Mouse (Mus musculus): ENCODE results near the gene Grap2. TPM values are rescaled to one million over a fixed set of nuclear protein-coding genes. Genes with fewer than 3 reads are reported as not detected.

Grap2 gene
- total and polyA plus RNA-seq, 3 experiments, result 2.8 to 21.1 (median 4.6) TPM

DNA sequence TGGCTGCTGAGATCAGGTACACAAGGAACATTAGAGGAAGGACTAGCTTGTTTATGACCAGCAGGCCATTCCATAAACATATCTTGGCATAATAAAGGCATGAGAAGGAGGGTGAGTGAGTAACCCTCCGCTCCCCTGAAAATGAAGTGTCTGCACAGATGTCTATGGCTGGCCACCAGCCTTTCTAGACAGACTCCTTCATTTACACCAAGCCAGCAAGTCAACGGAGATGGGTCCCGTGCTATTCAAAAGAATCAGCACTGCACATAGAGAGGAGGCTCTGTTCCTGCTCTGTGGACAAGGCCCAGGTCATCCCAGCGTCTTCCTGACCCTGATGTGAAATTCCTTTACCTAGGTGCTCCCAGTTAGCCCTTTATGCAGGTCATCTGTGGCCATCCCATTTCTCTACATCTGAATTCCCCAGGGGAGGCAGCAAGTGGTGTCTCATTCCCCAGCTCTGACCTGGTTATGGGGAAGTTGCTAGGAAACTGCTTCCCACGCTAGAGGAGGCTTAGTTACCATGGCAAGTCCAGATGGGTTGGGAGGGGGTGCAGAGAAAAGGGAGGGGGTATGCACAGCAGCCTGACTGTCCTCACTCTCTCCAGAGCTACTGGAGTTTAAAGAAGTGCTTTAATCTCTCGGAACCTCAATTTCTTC, 86.5 kb downstream of the Grap2 start:
- no peak for TF ChIP-seq GATA1 (IDR thresholded peaks at IDR 0.05; ENCODE audit: borderline replicate concordance, low read length)
- no peak for TF ChIP-seq CTCF (IDR thresholded peaks at IDR 0.05; ENCODE audit: low read depth, low read length)
- TF ChIP-seq TAL1 (conservative IDR thresholded peaks at IDR 0.05; ENCODE audit: low read depth, low read length), result no peak
- TF ChIP-seq POLR2AphosphoS5 (IDR thresholded peaks at IDR 0.05; ENCODE audit: insufficient replicate concordance, low read depth, low read length), result no peak
- TF ChIP-seq GATA2 (IDR thresholded peaks at IDR 0.05; ENCODE audit: borderline replicate concordance, low read depth, low read length), result no peak
- Histone ChIP-seq H3K36me3 (replicated peaks) (no peaks in the 10 kb centered on the region), H3K4me1 (ENCODE audit: insufficient read depth, low read depth, low read length) (no peaks in the 10 kb centered on the region), H3K4me3 (ENCODE audit: low read depth, low read length) (no peak overlapping the region), H3K9me3 (replicated peaks) (no peaks in the 10 kb centered on the region), H3K27me3 (ENCODE audit: insufficient read depth, low read length) (peaks cover 55% of the 10 kb centered on the region)
- no peak for ATAC-seq (ENCODE audit: extremely low read depth, insufficient number of reproducible peaks, low FRiP score, poor library complexity, severe bottlenecking)
- DNase-seq (ENCODE audit: low spot score), result no peak

GRCm38 (mm10) chr15:80660963-80661362, 88.6 kb downstream of the Grap2 start:
- peaks cover 59% of the 10 kb centered on the region for H3K27me3 ChIP-seq (ENCODE audit: insufficient read depth, low read length)
- H3K9me3 ChIP-seq (replicated peaks), result no peaks in the 10 kb centered on the region
- DNase-seq (ENCODE audit: low spot score) (no peak), ATAC-seq (ENCODE audit: extremely low read depth, insufficient number of reproducible peaks, low FRiP score, poor library complexity, severe bottlenecking) (no peak)
- H3K4me3 ChIP-seq (ENCODE audit: low read depth, low read length), result no peak overlapping the region
- TF ChIP-seq TAL1 (conservative IDR thresholded peaks at IDR 0.05; ENCODE audit: low read depth, low read length), result no peak
- TF ChIP-seq POLR2AphosphoS5 (IDR thresholded peaks at IDR 0.05; ENCODE audit: insufficient replicate concordance, low read depth, low read length), result no peak
- no peak for TF ChIP-seq CTCF (IDR thresholded peaks at IDR 0.05; ENCODE audit: low read depth, low read length)
- TF ChIP-seq GATA2 (IDR thresholded peaks at IDR 0.05; ENCODE audit: borderline replicate concordance, low read depth, low read length), result no peak
- no peak for TF ChIP-seq GATA1 (IDR thresholded peaks at IDR 0.05; ENCODE audit: borderline replicate concordance, low read length)
- no peaks in the 10 kb centered on the region for H3K4me1 ChIP-seq (ENCODE audit: insufficient read depth, low read depth, low read length)
- no peaks in the 10 kb centered on the region for H3K36me3 ChIP-seq (replicated peaks)

DNA sequence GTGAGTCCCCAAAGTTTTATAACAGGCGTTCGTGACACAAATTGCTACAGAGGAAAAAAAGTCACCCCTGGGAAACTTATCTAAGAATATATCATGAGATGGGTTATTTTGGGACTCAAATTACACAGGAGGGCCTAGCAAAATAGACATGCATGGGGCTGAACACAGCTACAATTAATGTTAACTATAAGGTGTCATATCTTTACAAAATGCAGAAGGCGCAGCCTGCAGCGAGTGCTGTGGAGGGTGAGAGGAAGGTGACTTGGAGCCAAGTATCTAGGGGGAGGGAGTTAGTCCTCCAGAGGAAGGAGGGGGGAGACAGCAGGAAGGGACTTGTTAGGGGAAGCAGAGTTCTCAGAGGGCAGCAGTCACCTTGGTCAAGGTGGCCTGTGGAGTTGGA, 92.0 kb downstream of the Grap2 start:
- Histone ChIP-seq H3K4me1 (ENCODE audit: insufficient read depth, low read depth, low read length) (no peaks in the 10 kb centered on the region), H3K4me3 (ENCODE audit: low read depth, low read length) (no peak overlapping the region), H3K27me3 (ENCODE audit: insufficient read depth, low read length) (peaks cover 50% of the 10 kb centered on the region), H3K9me3 (replicated peaks) (no peaks in the 10 kb centered on the region), H3K36me3 (replicated peaks) (no peaks in the 10 kb centered on the region)
- ATAC-seq (ENCODE audit: extremely low read depth, insufficient number of reproducible peaks, low FRiP score, poor library complexity, severe bottlenecking), result no peak
- no peak for DNase-seq (ENCODE audit: low spot score)
- TF ChIP-seq POLR2AphosphoS5 (IDR thresholded peaks at IDR 0.05; ENCODE audit: insufficient replicate concordance, low read depth, low read length) (no peak), GATA2 (IDR thresholded peaks at IDR 0.05; ENCODE audit: borderline replicate concordance, low read depth, low read length) (no peak), TAL1 (conservative IDR thresholded peaks at IDR 0.05; ENCODE audit: low read depth, low read length) (no peak), CTCF (IDR thresholded peaks at IDR 0.05; ENCODE audit: low read depth, low read length) (no peak), GATA1 (IDR thresholded peaks at IDR 0.05; ENCODE audit: borderline replicate concordance, low read length) (no peak)

GRCm38 (mm10) chr15:80671295-80672252, 99.2 kb downstream of the Grap2 start, which contains the start of gene Fam83f:
Gene Fam83f, plus strand, starts transcription at chr15:80671847.
- DNase-seq (ENCODE audit: low spot score), result no peak

DNA sequence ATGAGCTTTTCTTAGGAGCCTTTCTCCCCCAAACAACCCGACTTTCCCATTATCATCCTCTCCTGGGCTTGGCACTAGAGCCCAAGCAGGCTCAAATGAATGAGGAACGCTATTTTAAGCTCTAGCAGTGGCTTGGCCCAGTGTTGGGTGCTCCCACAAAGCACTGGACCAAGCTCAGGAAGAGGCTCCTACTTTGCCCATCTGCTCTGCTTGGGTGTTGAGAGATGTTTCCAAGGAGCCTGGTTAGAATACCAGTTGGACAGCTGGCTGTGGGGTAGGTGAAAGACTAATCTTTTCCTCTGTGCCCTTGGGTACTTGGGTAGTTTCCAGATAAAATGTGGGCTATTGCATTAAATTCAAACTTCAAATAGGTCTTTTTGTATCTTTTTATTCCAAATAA, 100.4 kb downstream of the Grap2 start:
- DNase-seq (ENCODE audit: low spot score) (no peak), ATAC-seq (ENCODE audit: extremely low read depth, insufficient number of reproducible peaks, low FRiP score, poor library complexity, severe bottlenecking) (no peak)
- TF ChIP-seq CTCF (IDR thresholded peaks at IDR 0.05; ENCODE audit: low read depth, low read length) (no peak), GATA1 (IDR thresholded peaks at IDR 0.05; ENCODE audit: borderline replicate concordance, low read length) (no peak), GATA2 (IDR thresholded peaks at IDR 0.05; ENCODE audit: borderline replicate concordance, low read depth, low read length) (no peak), TAL1 (conservative IDR thresholded peaks at IDR 0.05; ENCODE audit: low read depth, low read length) (no peak), POLR2AphosphoS5 (IDR thresholded peaks at IDR 0.05; ENCODE audit: insufficient replicate concordance, low read depth, low read length) (no peak)
- Histone ChIP-seq H3K36me3 (replicated peaks) (no peaks in the 10 kb centered on the region), H3K27me3 (ENCODE audit: insufficient read depth, low read length) (peaks cover 54% of the 10 kb centered on the region), H3K9me3 (replicated peaks) (peaks cover 10% of the 10 kb centered on the region), H3K4me1 (ENCODE audit: insufficient read depth, low read depth, low read length) (no peaks in the 10 kb centered on the region), H3K4me3 (ENCODE audit: low read depth, low read length) (no peak overlapping the region)

More at GRCm38 (mm10) chr15:80671295-80672252, 99.2 kb downstream of the Grap2 start, which contains the start of gene Fam83f:
- H3K4me3 ChIP-seq (ENCODE audit: low read depth, low read length), result no peak within 1 kb of the TSS
- TF ChIP-seq GATA2 (IDR thresholded peaks at IDR 0.05; ENCODE audit: borderline replicate concordance, low read depth, low read length) (no peak), GATA1 (IDR thresholded peaks at IDR 0.05; ENCODE audit: borderline replicate concordance, low read length) (no peak), TAL1 (conservative IDR thresholded peaks at IDR 0.05; ENCODE audit: low read depth, low read length) (no peak), POLR2AphosphoS5 (IDR thresholded peaks at IDR 0.05; ENCODE audit: insufficient replicate concordance, low read depth, low read length) (no peak), CTCF (IDR thresholded peaks at IDR 0.05; ENCODE audit: low read depth, low read length) (no peak)
- H3K36me3 ChIP-seq (replicated peaks), result no peaks in the 10 kb centered on the region
- peaks cover 48% of the 10 kb centered on the region for H3K27me3 ChIP-seq (ENCODE audit: insufficient read depth, low read length)
- H3K9me3 ChIP-seq (replicated peaks), result peaks cover 10% of the 10 kb centered on the region
- no peaks in the 10 kb centered on the region for H3K4me1 ChIP-seq (ENCODE audit: insufficient read depth, low read depth, low read length)
- ATAC-seq (ENCODE audit: extremely low read depth, insufficient number of reproducible peaks, low FRiP score, poor library complexity, severe bottlenecking), result no peak

Data from G1E (cell line).